Mouse (Mus musculus) C3H10T1/2 (cell line): ENCODE data around the gene Sec16b. TPM values are rescaled to one million over a fixed set of nuclear protein-coding genes. Genes with fewer than 3 reads are reported as not detected.

Source experiments
- polyA plus RNA-seq, 2 experiments: library from polyadenylated mRNA; unstranded; fragments of >200 nt; fragmentation: generic; extraction: Trizol; gene quantifications; one replicate each; pipeline ENCODE4 v1.2.1; 2012; ENCODE audit warnings: missing spikeins in 2 of 2

The Sec16b gene
- 1 to 10 TPM in 1 of 2 experiments, under 1 TPM in 1; 0.27 to 4.8 TPM for polyA plus RNA-seq

DNA sequence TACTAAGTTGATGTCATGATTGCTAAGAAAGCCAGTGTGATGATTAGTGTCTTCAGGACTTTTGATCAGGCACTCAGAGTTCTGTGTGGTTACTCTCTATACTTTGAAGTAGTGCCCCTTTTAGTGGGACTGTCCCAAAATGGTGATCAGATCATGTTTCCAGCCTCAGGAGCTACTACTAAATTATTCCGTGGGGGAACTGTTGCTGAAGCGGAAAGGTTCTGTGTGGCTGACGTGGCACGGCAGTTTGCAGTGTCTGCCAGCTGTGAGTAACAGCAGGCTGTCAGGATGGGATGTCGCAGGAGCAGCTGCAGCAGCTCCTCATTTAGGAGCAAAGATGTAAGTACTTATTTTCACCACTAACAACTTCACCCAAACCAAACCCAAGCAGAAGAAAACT, at the start of gene Sec16b:
TSS of gene Sec16b (plus strand) at position 207 of the 400 bp plus-strand sequence.

DNA sequence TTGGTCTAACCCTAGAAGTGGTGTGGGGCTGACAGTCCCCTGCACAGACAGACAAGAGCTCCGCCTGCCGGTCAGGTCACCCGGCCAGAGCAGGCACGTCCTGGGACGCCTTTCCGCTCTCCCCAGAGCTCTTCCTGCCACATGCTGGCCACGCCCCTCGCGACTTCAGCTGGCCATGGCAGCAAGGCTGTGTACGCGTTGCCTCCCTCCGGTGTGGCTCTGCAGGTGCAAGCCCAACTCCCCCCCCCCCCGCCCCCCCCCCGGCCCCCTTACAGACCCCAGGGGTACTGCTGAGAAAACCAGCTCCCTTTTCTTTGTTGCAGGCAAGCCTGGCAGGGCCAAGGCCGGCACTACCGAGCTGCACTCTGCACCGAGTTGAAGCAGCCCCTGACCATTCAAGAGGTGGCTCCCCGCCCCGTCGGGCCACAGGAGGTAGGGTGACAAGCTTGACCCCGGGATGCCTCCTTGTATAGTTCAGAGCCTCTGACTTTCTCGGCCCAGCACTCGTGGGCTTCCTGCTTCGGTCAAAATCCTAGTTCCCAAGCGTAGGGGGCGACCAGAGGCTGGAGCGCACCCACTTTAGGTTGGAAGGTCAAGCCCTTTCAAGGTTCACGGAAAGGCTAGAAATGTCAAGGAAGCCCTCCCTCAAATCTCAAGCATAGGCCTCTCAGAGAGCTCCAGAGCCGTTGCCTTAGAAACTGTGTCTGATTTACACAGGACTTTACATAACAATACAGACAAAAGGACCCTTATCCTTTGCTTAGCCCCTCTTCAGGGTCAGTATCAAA, 47.9 kb upstream of the Sec16b start, which contains the start of gene Cryzl2:
TSS of gene Cryzl2 (plus strand) at position 157 of the 788 bp plus-strand sequence.

Other genes starting within 250 kb of the Sec16b start
- 1 to 10 TPM in 1 of 2 experiments, under 1 TPM in 1; 0.44 to 2.4 TPM for gene Rasal2, start 94.1 kb upstream of the Sec16b start, polyA plus RNA-seq
- not detected for gene Cryzl2, start 48.2 kb upstream of the Sec16b start, polyA plus RNA-seq